Mouse (Mus musculus) G1E (cell line): ENCODE results near the gene Unc93a2.
"Not testable (repeated sequence)": the region's sequence is repeated elsewhere in the genome, so short reads cannot be mapped to it uniquely, and the experiment has no call there.

Experiments
- CTCF ChIP-seq: IDR thresholded peaks from 2 replicates; pipeline ENCODE4 v1.5.1; 2012; ENCODE audit warnings: low read depth, low read length, inconsistent platforms, mixed read lengths
- GATA1 ChIP-seq: IDR thresholded peaks from 2 replicates; pipeline ENCODE4 v1.6.1; 2012; ENCODE audit warnings: borderline replicate concordance, low read length, inconsistent platforms, mixed read lengths
- POLR2AphosphoS5 ChIP-seq: IDR thresholded peaks from 2 replicates; pipeline ENCODE4 v1.6.1; 2012; ENCODE audit warnings: low read depth, low read length, inconsistent platforms; ENCODE audit not compliant: insufficient replicate concordance

DNA sequence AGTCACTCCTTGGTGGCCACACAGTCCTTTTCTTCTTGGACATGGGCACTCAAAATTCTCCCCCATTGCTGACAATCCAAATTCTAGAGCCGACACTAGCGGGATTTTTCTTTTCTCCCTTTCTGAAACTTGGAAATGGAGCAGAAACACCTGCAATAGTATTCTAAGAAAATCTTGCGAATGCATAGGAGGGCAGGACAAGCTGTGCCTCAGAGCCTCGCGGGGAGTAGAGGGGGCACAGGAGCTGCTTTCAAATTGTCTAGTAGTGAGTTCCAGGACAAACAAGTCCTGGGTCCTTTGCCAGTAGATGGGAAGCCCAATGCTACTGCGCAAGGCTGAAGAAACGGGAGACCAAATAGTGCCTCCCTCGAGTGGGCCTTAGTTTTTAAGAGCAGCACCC, 10.4 kb upstream of the Unc93a2 start:
- TF ChIP-seq CTCF, GATA1, POLR2AphosphoS5: not testable (repeated sequence)
